Mouse (Mus musculus): Measurements from ENCODE around the gene Mrpl52.

- TF ChIP-seq CTCF (IDR thresholded peaks at IDR 0.05; ENCODE audit: low read depth, low read length) (no peak), POLR2A (IDR thresholded peaks at IDR 0.05; ENCODE audit: borderline replicate concordance, low read depth, low read length) (no peak)
Measured at GRCm38 (mm10) chr14:54443196-54443595, 16.5 kb downstream of the Mrpl52 start.
